Mouse (Mus musculus): ENCODE measurements around the gene C530008M17Rik. TPM values are rescaled to one million over a fixed set of nuclear protein-coding genes. Genes with fewer than 3 reads are reported as not detected.
A peak's percentile ranks its signal among the peaks of the same experiment; 100 is the strongest.
"Not testable (repeated sequence)": the region's sequence is repeated elsewhere in the genome, so short reads cannot be mapped to it uniquely, and the experiment has no call there.

The C530008M17Rik gene
- polyA plus RNA-seq, 1 experiment from 2014 or later = 58.3 TPM

DNA sequence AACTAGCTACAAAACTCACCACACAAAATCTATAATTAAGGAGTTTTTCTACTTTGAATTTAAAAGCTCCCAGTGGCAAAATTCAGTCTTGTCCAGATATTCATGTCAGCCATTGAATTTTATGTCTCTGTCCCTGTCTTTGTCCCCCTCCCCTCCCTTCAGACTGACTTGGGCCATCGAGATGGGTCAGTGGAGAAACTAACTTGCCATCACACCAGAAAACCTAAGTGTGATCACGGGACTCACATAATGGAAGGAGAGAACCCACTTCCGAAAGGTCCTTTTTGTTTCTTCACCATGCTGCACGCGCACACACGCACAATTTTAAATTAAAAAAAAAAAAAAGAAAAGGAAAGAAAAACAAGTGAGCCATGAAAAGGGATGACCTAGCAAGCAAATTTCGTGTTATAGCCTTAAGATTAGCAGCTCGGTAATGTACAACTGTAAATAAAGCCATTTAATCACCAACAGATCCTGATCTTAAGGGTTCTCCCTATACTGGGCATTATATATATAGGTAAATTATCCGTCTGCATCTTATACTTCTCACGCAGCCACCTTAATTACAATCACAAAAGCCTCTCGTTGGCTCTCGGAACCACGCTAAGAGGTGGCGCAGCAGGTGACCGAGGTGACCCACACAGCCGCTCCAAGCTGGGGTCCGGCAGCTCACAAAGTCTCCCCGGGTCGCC is 248.5 kb downstream of the C530008M17Rik start:
- Histone ChIP-seq H3K4me1 (ENCODE audit: control insufficient read depth, insufficient read depth, low read length) (peaks cover 6% of the 10 kb centered on the region; the same call in 1 of the 2 replicates), H3K9me3 (replicated peaks; ENCODE audit: control insufficient read depth, low read length, poor library complexity, severe bottlenecking) (no peaks in the 10 kb centered on the region), H3K27me3 (ENCODE audit: control insufficient read depth, insufficient read depth, low read depth, low read length) (no peaks in the 10 kb centered on the region), H3K27ac (ENCODE audit: low read length) (peak overlapping the region; percentile 89), H3K36me3 (ENCODE audit: control insufficient read depth, insufficient read depth, low read length) (no peaks in the 10 kb centered on the region), H3K4me2 (ENCODE audit: low read length) (peak overlapping the region; percentile 73), H3K4me3 (ENCODE audit: low read depth, low read length) (peak overlapping the region; percentile 74), H3K9ac (ENCODE audit: low read depth, low read length) (peak overlapping the region; percentile 88)
- peak; percentile 76 for ATAC-seq
- WGBS = 1% methylated on average over 19 of the region's 19 CpGs

DNA sequence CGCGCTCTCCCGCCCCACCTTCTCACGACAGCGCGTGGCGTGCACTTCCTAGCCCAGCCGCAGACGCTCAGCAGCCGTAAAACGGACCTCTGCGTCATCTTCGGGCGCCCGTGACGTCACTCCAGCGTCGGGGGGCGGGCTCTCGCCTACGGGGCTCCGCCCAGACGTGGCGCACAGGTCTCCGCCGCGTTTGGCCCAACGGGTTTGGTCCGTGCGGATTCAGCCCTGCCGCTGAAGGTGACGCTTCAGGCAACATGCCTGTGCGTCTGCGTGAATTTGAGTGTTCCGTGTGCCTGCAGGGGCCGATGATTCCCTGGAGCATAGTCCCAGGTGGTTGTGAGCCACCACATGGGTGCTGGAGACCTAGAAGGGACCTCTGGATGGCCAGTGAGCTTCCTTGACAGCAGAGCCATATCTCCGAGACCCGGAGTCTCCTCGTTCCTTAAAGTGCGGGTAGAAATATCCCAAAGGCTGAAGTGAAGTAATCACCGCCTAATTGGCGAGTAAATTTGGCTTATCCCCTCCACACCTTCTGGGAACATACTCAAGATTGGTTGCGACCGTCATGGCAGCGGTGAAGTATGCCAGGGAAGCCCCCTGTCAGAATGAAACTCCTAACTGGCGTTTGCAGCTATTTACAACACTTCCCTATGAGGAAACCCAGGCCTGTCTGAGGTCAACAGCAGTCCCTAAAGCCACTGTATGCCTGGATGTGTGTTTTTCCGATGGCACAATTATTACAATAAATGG is 249.3 kb downstream of the C530008M17Rik start, which contains the start of gene Aasdh:
Gene Aasdh, minus strand, starts transcription at position 110 of the 750 bp plus-strand sequence.
- Histone ChIP-seq H3K9ac (ENCODE audit: low read depth, low read length) (peak within 1 kb of the TSS; percentile 88), H3K4me3 (ENCODE audit: low read depth, low read length) (peak within 1 kb of the TSS; percentile 74), H3K4me2 (ENCODE audit: low read length) (peak within 1 kb of the TSS; percentile 73), H3K36me3 (ENCODE audit: control insufficient read depth, insufficient read depth, low read length) (no peaks in the 10 kb centered on the region), H3K4me1 (ENCODE audit: control insufficient read depth, insufficient read depth, low read length) (peaks cover 6% of the 10 kb centered on the region; the same call in 1 of the 2 replicates), H3K27me3 (ENCODE audit: control insufficient read depth, insufficient read depth, low read depth, low read length) (no peaks in the 10 kb centered on the region), H3K27ac (ENCODE audit: low read length) (peak within 1 kb of the TSS; percentile 89), H3K9me3 (replicated peaks; ENCODE audit: control insufficient read depth, low read length, poor library complexity, severe bottlenecking) (no peaks in the 10 kb centered on the region)
- peak; percentile 97 for ATAC-seq
- WGBS = under 1% methylated on average over 47 of the region's 47 CpGs

DNA sequence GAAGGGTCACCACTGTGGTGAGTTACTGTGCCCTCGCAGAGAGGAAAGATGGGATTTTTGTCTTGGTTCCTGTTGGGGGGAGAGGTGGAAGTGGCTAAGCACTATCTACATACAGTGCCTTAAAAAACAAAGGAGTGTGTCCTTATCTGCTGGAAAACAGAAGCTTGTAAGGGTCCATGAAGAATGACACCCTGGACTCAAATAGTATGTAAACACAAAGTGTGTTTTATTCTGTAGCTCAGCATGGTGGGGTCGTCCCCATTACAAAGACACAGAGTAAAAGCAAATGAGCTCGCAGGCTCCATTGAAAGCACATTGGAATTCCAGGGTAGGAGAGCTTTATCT is 249.8 kb downstream of the C530008M17Rik start:
- Histone ChIP-seq H3K9ac (ENCODE audit: low read depth, low read length) (peak overlapping the region; percentile 88), H3K4me3 (ENCODE audit: low read depth, low read length) (peak overlapping the region; percentile 74), H3K9me3 (replicated peaks; ENCODE audit: control insufficient read depth, low read length, poor library complexity, severe bottlenecking) (no peaks in the 10 kb centered on the region), H3K4me2 (ENCODE audit: low read length) (peak overlapping the region; percentile 63), H3K4me1 (ENCODE audit: control insufficient read depth, insufficient read depth, low read length) (peaks cover 6% of the 10 kb centered on the region; the same call in 1 of the 2 replicates), H3K36me3 (ENCODE audit: control insufficient read depth, insufficient read depth, low read length) (no peaks in the 10 kb centered on the region), H3K27me3 (ENCODE audit: control insufficient read depth, insufficient read depth, low read depth, low read length) (no peaks in the 10 kb centered on the region), H3K27ac (ENCODE audit: low read length) (peak overlapping the region; percentile 88)
- WGBS = 29% methylated on average over 3 of the region's 3 CpGs
- no peak for ATAC-seq

DNA sequence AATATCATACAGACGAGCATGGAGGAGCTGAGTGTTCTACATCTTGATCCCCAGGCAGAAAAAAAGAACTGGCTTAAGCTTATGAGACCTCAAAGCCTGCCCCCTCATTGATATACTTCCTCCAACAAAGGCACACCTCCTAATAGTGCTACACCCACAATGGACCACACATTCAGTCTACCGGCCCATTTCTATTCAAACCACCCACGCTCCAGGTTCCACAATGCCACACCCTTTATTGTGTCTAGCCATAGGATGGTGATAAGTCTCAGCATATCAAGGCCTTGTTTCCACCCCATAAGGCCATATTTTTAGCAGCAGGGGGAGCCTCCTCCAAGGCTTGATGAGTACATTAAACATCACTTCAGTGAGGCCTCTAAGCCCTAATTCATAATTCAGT is 254.5 kb downstream of the C530008M17Rik start:
- H3K9ac ChIP-seq (ENCODE audit: low read depth, low read length) = no peak overlapping the region
- H3K4me3 ChIP-seq (ENCODE audit: low read depth, low read length) = no peak overlapping the region
- ATAC-seq = no peak
- H3K27ac ChIP-seq (ENCODE audit: low read length) = no peak overlapping the region
- H3K27me3 ChIP-seq (ENCODE audit: control insufficient read depth, insufficient read depth, low read depth, low read length) = no peaks in the 10 kb centered on the region
- WGBS = 80% methylated on average over 3 of the region's 3 CpGs
- peaks cover 4% of the 10 kb centered on the region; the same call in 1 of the 2 replicates for H3K4me1 ChIP-seq (ENCODE audit: control insufficient read depth, insufficient read depth, low read length)
- H3K36me3 ChIP-seq (ENCODE audit: control insufficient read depth, insufficient read depth, low read length) = no peaks in the 10 kb centered on the region
- no peaks in the 10 kb centered on the region for H3K9me3 ChIP-seq (replicated peaks; ENCODE audit: control insufficient read depth, low read length, poor library complexity, severe bottlenecking)
- no peak overlapping the region for H3K4me2 ChIP-seq (ENCODE audit: low read length)

DNA sequence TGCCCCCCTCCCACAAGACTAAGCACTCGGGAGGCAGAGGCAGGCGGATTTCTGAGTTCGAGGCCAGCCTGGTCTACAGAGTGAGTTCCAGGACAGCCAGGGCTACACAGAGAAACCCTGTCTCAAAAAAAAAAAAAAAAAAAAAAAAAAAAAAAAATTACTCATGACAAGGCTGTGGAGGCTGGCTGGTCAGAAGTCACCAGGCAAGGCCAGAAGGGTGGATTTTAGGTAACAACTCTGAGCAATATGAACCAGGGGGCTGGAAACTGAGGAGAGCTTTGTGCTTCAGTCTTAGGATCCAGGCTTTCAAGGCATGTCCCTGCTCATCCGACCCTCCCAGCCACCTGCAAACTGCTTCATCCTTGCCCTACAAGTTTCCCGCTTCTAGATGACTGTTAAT is 256.2 kb downstream of the C530008M17Rik start:
- not testable (repeated sequence) for H3K4me1 ChIP-seq (ENCODE audit: control insufficient read depth, insufficient read depth, low read length); H3K27ac ChIP-seq (ENCODE audit: low read length); H3K4me3 ChIP-seq (ENCODE audit: low read depth, low read length); H3K27me3 ChIP-seq (ENCODE audit: control insufficient read depth, insufficient read depth, low read depth, low read length); H3K4me2 ChIP-seq (ENCODE audit: low read length); H3K9me3 ChIP-seq (replicated peaks; ENCODE audit: control insufficient read depth, low read length, poor library complexity, severe bottlenecking); H3K9ac ChIP-seq (ENCODE audit: low read depth, low read length); H3K36me3 ChIP-seq (ENCODE audit: control insufficient read depth, insufficient read depth, low read length); ATAC-seq
- 96% methylated on average over 5 of the region's 5 CpGs for WGBS

DNA sequence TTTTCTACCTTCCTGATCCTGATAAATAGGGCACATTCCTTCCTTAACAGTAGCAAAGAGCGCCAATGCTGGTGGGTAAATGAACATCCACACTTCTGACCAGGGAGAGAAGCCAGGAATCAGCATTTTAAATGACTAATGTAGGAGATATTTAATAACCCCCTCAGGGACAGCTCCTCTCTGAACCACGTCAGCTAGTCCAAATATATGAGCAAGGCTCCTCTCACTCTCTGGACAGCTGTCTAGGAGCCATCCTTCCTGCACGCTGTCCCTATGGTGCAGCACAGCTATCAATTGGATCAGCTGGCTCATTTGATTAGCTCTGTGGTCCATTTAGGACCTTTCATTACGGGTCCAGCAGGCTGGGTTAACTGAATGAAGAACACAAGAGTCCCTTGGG is 266.5 kb downstream of the C530008M17Rik start:
- H3K4me1 ChIP-seq (ENCODE audit: control insufficient read depth, insufficient read depth, low read length) = no peaks in the 10 kb centered on the region
- no peaks in the 10 kb centered on the region for H3K27me3 ChIP-seq (ENCODE audit: control insufficient read depth, insufficient read depth, low read depth, low read length)
- H3K36me3 ChIP-seq (ENCODE audit: control insufficient read depth, insufficient read depth, low read length) = peaks cover 10% of the 10 kb centered on the region
- H3K4me3 ChIP-seq (ENCODE audit: low read depth, low read length) = no peak overlapping the region
- no peak for ATAC-seq
- no peak overlapping the region for H3K9ac ChIP-seq (ENCODE audit: low read depth, low read length)
- no peak overlapping the region for H3K4me2 ChIP-seq (ENCODE audit: low read length)
- WGBS = 83% methylated on average over 4 of the region's 4 CpGs
- H3K27ac ChIP-seq (ENCODE audit: low read length) = no peak overlapping the region
- H3K9me3 ChIP-seq (replicated peaks; ENCODE audit: control insufficient read depth, low read length, poor library complexity, severe bottlenecking) = 0 out of 2 replicates have a peak, but pooled peaks cover 5% of the 10 kb centered on the region

Other genes starting within 250 kb of the C530008M17Rik start
- not detected in 2 replicates for gene Gm7271, start 172.5 kb upstream of the C530008M17Rik start, polyA plus RNA-seq (2015; fragmentation: Nextera tagmentation; extraction: Ambion mirVana)
- 59.4 and 61.5 TPM in 2 replicates for gene Exoc1, start 127.2 kb upstream of the C530008M17Rik start, polyA plus RNA-seq (2015; fragmentation: Nextera tagmentation; extraction: Ambion mirVana)
- gene Cep135, start 67.8 kb upstream of the C530008M17Rik start, polyA plus RNA-seq (2015; fragmentation: Nextera tagmentation; extraction: Ambion mirVana) = 3.3 and 3.6 TPM in 2 replicates
- 20.7 and 23.9 TPM in 2 replicates for gene Aasdh, start 249.0 kb downstream of the C530008M17Rik start, polyA plus RNA-seq (2015; fragmentation: Nextera tagmentation; extraction: Ambion mirVana)